Mouse (Mus musculus) adrenal gland, adult 2 months (tissue): ENCODE measurements around the gene Smc4. TPM values are rescaled to one million over a fixed set of nuclear protein-coding genes. Genes with fewer than 3 reads are reported as not detected.
A peak's percentile ranks its signal among the peaks of the same experiment; 100 is the strongest.
"Not testable (repeated sequence)": the region's sequence is repeated elsewhere in the genome, so short reads cannot be mapped to it uniquely, and the experiment has no call there.

Source experiments
- DNase-seq: peaks from one replicate; pipeline ENCODE4 v3.0.0; 2021
- polyA plus RNA-seq: library from polyadenylated mRNA; depleted of rRNA; stranded (reverse); fragments of >200 nt; gene quantifications from 2 replicates; pipeline ENCODE4 v1.2.3, GENCODE M21; 2012
- total RNA-seq, 2 experiments: library from RNA; stranded (reverse); gene quantifications; 2 replicates each; pipeline ENCODE4 v1.2.3; 2021

The Smc4 gene
- total and polyA plus RNA-seq, 3 experiments = 6.2 to 26.9 (median 26.1) TPM

DNA sequence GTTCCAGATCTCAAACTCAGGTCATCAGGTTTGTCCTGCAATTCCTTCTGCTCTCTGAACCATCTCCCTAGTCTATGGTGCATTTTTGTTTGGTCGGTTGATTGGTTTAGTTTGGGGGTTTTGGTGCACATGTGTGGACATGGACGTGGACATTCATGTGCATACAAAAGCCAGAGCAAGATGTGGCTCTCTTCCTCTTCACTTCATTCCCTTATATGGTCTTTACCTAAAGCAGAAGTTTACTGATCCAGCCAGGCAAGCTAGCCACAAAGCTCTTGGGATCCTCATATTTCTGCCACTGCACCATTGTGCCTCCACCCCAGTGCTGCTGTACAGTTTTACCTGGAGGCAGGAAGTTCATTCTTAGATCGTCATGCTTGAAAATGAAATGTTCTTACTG, 12.6 kb downstream of the Smc4 start:
- no peak for DNase-seq

DNA sequence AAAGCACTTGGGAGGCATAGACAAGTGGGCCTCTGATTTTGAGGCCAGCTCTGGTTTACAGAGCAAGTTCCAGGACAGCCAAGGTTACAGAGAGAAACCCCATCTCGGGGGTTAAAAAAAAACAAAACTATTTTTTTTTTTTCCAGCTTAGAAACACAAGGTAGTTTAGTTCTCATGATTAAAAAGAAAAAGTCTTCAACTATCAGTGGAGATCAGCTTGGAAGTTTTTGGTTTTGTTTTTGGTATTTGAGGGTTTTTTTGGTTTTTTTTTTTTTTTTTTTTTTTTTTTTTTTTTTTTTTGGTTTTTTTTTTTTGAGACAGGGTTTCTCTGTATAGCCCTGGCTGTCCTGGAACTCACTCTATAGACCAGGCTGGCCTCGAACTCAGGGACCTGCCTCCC, 14.1 kb downstream of the Smc4 start:
- not testable (repeated sequence) for DNase-seq

DNA sequence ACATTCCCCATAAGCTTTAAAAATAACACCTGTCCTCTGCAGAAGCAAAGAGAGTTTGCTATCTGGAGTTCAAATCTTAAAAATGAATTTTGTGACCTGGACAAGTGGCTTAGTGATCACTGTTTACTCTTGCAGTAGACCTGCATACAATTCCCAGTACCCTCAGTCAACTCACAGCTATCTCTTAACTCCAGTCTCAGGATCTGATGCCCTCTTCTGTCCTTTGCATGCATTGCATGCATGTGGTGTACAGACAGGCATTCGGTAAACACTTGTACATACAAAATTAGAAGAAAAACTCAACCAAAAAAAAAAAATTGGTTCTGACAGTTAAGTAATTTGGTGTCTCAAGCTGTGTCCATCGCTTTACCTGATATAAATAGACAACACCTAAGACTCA, 15.7 kb downstream of the Smc4 start:
- no peak for DNase-seq

DNA sequence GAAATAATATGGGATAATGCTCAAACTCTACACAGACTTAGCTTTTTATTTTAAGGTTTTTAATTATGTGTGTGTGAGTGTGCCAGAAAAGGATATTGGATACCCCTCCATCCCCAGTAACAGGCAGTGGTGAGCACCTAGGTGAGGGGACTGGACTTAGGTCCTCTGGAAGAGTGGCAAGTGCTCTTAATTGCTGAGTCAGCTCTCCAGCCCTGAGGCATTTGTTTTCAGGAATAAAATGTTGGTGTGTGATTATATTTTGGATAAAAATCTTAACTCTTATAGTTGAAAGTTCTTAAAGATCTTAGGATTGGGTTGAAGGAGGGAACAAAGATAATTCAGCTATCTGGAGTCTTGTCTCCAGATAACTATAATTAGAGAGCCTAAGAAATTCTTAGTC, 16.2 kb downstream of the Smc4 start:
- DNase-seq = no peak

DNA sequence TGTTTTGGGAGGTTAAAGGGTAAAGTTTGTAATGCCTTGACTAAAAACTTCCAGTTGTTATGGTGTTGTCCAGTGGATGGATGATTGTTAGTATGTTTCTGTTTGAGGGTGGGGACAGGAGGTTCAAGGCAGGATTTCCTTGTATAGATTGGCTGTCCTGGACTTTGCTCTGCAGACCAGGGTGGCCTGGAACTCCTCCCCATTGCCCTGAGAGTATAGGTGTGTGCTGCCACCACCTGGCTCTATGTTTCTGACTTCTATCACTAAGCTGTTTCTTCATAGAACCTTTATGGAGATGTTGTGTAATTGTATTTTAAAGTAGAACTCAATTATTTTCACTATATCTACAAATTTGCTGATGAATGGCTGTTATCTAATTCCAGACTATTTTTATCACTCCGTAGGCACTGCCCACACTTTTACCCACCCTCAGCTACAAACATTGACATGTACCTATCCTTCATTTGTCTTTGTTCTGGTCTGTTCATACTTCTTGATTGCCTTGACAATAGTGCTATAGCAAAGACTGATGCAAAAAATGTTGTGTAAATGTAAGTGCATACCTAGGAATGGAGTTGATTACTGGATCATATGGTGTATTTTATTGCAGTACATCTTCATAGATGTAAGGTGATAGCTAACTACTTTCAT, 21.7 kb downstream of the Smc4 start:
- DNase-seq = no peak

DNA sequence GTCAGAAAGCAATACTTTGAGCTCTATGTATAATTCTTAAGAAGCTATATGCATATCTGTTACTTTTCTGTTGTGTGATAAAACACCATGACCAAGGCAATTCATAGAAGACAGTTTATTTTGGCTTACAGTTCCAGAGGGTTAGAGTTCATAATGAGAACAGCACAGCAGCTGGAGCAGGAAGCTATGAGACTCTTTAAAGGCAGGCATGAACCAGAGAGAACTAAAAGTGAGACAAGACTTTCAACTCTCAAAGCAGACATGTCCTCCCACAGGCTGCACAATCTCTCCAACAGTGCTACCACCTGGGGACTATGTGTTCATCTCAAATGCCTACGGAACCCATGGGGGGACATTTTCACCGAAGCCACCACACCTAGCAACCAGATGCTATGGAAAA, 35.6 kb downstream of the Smc4 start:
- DNase-seq = no peak

DNA sequence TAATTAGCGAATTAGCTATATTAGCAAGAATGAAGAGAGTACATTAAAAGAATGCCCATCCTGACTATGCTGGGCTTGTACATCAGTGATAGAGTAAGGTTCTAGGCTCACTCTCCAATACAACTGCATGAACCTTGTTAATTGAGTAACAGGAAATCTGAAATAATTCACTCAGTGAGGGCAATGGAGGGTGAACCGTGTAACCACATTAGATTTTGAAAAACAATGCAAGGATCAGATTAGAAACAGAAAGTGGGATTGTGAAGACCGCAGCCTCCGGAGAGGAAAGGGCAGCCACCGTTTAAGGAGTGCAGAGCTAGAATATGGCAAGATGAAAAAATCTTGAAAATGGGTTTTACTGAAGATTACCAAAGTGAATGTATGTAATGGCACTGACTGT, 36.8 kb downstream of the Smc4 start:
- DNase-seq = no peak

DNA sequence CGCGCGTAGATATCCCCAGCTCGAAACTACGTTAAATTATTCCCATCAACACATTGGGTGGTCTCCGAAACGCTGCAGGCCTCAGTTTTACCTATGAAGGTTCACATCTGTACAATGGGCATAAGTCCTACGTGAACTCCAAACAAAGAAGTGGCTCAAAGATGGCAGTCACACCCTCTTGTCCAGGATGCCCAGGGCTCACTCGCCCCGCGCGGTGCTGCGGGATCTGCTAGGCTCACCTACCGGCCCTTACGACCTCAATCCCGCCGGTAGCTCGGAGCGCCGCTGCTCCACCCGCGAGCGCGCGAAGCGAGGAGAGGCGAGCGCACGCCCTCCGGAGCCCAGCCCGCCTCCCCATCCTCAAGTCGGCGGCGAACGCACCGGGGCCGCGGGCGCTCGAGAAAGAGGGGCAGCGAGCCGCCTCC, 39.6 kb downstream of the Smc4 start:
- DNase-seq = no peak

DNA sequence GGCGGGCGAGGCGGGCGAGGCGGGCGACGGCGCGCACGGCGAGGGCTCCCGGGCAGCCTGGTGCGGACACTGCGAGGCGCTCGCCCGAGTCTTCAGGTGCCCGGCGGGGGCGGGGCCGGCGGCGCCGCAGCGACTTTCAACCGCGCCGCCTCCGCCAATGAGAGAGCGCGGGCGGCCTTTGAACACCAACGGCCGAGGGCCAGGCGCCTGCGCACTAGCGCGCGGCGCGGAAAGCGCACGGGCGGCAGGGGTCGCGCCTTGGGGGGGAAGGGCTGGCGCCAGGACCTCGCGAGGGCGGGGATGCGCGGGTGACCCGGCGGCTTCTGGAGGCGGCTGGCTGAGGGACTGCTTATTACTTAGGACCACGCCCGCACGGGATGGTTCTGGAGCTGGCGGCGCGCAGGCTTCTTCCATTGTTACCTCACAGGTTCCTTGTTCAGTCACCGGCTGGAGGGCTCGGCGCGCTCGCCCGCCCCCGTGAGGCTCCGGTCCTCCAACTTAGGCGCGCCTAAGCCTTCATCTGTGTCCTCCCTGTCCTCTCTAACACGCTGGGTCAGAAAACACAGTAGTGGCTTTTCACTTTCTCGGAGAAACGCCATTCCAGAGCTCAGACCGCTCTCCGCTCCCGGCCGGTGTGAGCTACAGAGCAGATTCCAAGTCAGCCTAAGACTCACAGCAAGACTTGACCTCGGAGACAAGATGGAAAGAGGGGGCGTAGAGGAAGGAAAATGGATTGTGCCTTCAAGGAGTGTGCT, 40.3 kb downstream of the Smc4 start, which contains the start of gene Trim59:
TSS of gene Trim59 (minus strand) at position 111 of the 755 bp plus-strand sequence.
- DNase-seq = peak; percentile 95

DNA sequence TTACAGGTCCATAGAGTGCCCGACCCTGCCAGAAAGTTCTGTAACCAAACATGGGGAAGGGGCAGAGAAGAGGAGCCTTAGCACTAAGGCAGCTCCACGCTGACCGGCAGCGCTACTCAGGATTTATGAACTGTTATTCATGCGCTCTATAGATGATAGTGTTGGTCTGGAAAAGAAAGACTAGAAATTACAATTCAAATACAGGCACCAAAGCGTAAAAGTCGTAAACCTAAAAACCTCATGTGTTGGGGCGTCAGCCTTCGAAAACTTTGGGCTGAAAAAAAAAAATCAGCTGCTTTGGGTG, 40.8 kb downstream of the Smc4 start:
- no peak for DNase-seq

DNA sequence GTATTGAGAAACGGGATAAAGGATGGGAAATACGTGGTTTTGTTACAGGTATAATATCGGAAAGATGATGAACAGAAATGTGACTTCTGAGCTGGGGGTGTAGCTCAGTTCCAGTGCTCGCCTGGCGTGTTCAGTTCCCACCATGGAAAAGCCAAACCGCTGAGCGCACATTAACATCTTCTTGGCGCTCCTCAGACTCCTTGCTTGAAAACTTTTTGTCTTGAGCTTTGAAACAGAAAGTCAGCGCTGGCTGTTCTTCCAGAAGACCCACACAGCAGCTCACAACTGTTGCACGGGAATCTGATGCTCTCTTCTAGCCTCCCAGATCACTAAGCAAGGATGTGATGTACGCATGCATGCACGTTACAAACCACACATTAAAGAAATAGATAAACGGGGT, 41.2 kb downstream of the Smc4 start:
- DNase-seq = no peak

DNA sequence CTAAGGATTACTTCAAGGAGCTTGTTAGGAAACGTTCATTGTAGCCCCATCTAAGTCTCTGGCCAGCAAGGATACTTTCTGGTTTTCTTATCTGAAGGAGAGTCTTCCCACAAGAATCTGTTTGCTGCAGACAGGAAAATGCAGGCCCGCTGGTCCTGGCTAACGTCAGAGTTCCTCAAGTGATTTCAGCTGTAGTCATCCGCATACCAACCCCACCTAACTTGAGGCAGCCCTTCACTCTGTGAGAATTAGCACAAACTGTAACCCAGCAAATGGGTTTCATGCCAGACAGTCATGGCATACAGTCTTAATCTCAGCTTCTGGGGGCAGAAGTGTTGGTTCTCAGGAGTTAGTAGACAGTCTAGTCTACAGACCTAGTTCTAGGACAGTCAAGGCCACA, 42.0 kb downstream of the Smc4 start:
- DNase-seq = no peak

DNA sequence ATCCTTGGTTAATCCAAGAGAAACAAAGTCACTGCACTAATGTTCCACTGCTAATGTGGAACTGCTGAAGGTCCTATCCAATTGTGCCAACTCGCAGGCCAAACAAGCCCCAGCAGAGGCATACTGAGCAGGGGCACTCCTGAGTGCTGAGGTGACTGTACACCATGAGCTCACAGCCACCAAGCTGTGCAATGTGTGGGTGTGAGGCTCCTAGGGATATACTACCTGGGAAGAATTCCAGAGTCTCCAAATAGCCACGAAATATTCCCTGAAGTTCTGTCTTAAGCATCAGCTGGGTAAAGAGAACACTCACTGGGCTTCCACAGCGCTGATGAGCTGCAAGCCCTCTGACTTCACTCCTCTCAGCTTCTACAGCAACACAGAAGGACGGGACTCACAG, 43.1 kb downstream of the Smc4 start:
- DNase-seq = no peak

DNA sequence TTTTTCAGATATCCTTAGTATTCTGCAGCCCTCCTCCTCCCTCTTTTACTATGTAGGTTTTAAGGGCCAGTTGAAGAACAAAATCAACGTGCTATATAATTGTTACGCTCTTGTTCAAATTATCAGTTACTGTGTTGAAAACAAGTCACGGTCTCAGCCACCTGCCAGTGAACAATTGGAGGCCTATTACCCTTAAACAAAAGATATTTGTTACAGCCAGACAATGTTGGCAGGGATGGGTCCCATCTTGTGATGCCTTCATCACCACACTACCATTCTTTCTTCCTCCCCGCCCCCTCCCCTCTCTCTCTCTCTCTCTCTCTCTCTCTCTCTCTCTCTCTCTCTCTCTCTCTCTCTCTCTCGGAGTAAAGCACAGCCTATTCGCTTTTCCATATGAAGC, 44.5 kb downstream of the Smc4 start:
- DNase-seq = no peak

DNA sequence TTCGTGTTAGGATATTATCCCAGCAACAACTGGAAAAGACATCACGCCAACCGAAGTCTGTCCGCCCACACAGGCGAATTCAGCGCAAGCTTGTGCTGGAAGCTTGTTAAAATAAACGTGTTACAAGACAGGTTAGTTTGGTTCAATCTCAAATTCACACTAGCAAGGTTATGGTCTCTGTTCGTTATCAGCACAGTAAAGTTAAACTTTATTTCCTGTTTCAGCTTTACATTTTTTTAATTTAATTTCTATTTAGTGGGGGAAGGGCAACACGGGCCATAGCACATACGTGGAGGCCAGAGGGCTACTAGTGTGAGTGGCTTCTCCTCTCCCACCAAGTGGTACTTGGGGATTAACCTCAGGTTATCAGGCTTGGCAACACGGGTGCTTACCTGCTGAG, 47.4 kb downstream of the Smc4 start:
- no peak for DNase-seq

DNA sequence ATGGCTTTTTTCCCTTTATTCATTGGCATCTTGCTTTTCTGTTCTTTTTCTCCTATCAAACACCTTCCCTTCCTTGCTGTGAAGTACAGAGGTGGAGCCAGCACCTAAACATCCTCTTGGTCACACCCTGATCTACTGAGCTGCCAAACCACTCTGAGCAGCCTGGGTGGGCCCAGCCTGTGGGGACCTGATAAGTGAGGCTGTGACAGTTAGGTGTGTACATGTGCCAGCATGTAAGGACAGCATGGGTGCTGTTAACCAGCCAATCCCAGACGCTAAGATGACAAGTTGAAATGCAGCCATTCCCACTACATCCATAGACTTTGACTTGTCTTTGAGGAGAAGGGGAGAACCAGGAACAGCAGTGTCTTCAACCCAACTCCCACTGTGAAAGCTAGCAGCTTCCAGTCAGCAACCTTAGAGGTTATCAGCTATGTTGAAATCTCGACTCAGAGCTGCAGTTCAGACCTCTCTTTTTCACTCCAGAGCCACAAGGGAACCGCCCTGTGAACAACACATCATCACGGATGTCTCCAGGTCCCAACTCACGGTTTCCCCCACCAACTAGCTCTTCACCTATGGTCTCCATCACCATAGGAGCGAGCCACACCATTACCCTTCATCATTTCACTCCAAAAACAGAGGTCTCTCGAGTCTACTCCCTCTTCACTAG, 50.4 kb downstream of the Smc4 start:
- no peak for DNase-seq

DNA sequence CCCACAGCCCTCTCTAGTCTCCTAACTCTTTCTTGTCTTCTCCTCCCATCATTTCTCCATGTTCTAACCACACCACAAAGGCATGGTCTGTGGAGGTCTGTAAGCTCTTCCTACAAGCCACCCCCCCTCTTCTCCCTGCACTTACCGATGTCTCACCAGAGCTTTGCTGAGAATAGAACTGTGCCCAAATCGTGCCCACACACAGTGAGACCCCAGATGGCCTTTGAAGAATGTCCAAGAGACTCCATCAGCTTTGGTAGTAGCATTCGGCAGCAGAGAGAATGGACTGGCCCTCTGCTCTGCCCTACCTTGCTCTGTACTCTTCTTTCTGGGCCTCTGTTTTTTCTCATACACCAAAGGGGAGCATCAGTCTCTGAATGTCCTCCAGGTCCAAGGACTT, 51.3 kb downstream of the Smc4 start:
- DNase-seq = no peak

DNA sequence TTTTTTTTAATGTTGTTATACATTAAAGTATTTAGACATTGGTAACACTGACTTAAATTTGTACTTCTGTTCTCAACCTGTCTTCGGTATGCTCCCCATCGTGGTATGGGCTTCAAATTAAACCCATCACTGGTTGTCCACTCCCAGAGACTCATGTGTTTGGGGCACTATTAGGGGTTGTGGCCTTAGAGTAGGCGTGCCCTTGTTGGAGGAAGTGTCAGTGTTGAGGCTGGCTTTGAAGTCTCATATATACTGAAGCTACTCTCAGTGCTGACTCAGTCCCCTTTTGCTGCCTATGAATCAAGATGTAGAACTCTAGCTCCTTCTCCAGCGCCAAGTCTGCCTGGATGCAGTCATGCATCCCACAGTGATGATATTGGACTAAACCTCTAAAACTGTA, 56.1 kb downstream of the Smc4 start:
- no peak for DNase-seq

DNA sequence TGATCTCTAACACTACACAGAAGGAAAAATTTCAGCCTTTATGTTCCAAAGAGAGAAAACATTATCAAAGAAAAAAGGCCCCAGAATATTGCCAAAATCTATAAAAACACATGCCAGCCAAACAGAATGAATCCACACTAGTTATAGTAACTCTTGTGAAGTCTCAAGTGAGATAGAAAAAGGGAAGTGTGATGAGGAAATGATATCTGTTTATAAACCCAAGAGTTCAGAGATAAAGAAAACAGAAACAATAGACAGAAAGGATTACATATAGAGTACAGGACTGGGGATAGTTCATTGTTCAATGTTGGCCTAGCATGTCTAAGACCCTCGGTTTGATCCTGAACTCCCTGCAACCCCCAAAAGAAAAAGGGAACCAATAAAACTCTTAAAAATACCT, 58.2 kb downstream of the Smc4 start:
- no peak for DNase-seq

DNA sequence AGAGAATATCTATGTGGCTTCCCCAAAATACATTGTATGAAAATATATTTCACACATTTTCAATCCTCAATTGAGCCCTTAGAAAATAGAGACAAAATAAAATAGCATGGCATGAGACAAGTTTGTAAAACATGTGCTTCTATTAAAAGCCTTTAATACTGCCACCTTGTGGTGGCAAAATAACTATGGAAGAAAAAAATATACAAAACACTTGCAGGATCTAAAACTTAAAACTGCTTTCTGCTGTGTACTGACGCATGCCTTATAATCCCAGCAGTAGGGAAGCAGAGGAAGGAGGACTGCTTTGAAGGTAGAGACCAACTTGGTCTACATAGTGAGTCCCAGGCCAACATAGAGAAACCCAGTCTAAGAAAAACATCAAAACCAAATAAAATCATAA, 59.5 kb downstream of the Smc4 start:
- DNase-seq = no peak
